Mouse (Mus musculus) forebrain, embryonic 16.5 days (tissue): ENCODE measurements around the gene Prdm15. TPM values are rescaled to one million over a fixed set of nuclear protein-coding genes. Genes with fewer than 3 reads are reported as not detected.

Source experiments
- ATAC-seq: fragments of 200-750 bp; cut with Nextera tagmentation; 2 replicates; pipeline ENCODE4 v1.8.0; 2017; ENCODE audit warnings: mild to moderate bottlenecking, moderate library complexity
- H3K27ac ChIP-seq: fragments of 300-500 bp; sonication (generic); 2 replicates; pipeline ENCODE4 v1.5.1; 2014; ENCODE audit warnings: low read length, control low read depth
- H3K27me3 ChIP-seq: fragments of 300-500 bp; sonication (generic); replicated peaks from 2 replicates; pipeline ENCODE4 v1.6.1; 2014; ENCODE audit warnings: low read length; ENCODE audit not compliant: control insufficient read depth, insufficient read depth
- H3K36me3 ChIP-seq: fragments of 300-500 bp; sonication (generic); 2 replicates; pipeline ENCODE4 v1.6.1; 2014; ENCODE audit not compliant: control insufficient read depth, insufficient read depth
- H3K4me1 ChIP-seq: fragments of 300-500 bp; sonication (generic); replicated peaks from 2 replicates; pipeline ENCODE4 v1.6.1; 2014; ENCODE audit warnings: low read length; ENCODE audit not compliant: control insufficient read depth, insufficient read depth
- H3K4me2 ChIP-seq: fragments of 300-500 bp; sonication (generic); 2 replicates; pipeline ENCODE4 v1.6.1; 2014; ENCODE audit warnings: mild to moderate bottlenecking, low read length, control low read depth
- H3K4me3 ChIP-seq: fragments of 300-500 bp; sonication (generic); replicated peaks from 2 replicates; pipeline ENCODE4 v1.5.1; 2014; ENCODE audit warnings: mild to moderate bottlenecking, low read length, control low read depth
- H3K9ac ChIP-seq: fragments of 300-500 bp; sonication (generic); replicated peaks from 2 replicates; pipeline ENCODE4 v1.6.1; 2014; ENCODE audit warnings: low read depth, low read length, control low read depth
- H3K9me3 ChIP-seq: fragments of 300-500 bp; sonication (generic); 2 replicates; pipeline ENCODE4 v1.6.1; 2016; ENCODE audit warnings: low read length; ENCODE audit not compliant: control insufficient read depth
- WGBS: fragments of 180-500 bp; shearing (Covaris S2); extraction: QIAGEN DNeasy Blood & Tissue Kit; methylation state at CpG from one replicate; pipeline ENCODE4 v1.1.7; 2014; 5-methylcytosine and 5-hydroxymethylcytosine counted together
- polyA plus RNA-seq: library from polyadenylated mRNA; unstranded; fragments of >200 nt; fragmentation: Nextera tagmentation; extraction: Ambion mirVana; gene quantifications from 2 replicates; pipeline ENCODE4 v1.2.1, GENCODE M21; 2015

Gene Prdm15
- polyA plus RNA-seq, 1 experiment from 2014 or later, result 18.7 TPM

DNA sequence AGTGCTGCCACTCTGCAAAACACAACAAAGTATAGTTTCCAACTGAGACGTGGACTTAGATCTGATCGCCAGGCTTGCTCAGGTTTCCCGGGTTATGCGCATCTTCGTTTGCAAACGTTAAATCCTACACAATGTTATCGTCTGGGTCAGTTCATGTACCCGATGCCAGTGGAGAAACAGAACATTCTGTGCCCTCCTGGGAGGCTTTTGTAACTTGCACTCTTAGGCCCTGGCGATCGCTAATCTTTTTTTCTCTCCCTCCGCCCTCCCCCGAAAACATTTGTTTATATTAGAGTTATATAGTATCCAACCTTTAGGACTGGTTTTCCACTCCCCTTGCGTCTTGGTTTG, 87.7 kb downstream of the Prdm15 start:
- Histone ChIP-seq H3K4me2 (peak overlapping the region; percentile 62), H3K4me3 (peak overlapping the region; percentile 42), H3K4me1 (peaks cover 9% of the 10 kb centered on the region), H3K9ac (peak overlapping the region; percentile 33; the same call in 1 of the 2 replicates), H3K36me3 (no peaks in the 10 kb centered on the region), H3K27me3 (peaks cover 36% of the 10 kb centered on the region), H3K27ac (no peak overlapping the region), H3K9me3 (no peaks in the 10 kb centered on the region)
- no peak for ATAC-seq
- WGBS, result 9% methylated on average over 13 of the region's 13 CpGs

DNA sequence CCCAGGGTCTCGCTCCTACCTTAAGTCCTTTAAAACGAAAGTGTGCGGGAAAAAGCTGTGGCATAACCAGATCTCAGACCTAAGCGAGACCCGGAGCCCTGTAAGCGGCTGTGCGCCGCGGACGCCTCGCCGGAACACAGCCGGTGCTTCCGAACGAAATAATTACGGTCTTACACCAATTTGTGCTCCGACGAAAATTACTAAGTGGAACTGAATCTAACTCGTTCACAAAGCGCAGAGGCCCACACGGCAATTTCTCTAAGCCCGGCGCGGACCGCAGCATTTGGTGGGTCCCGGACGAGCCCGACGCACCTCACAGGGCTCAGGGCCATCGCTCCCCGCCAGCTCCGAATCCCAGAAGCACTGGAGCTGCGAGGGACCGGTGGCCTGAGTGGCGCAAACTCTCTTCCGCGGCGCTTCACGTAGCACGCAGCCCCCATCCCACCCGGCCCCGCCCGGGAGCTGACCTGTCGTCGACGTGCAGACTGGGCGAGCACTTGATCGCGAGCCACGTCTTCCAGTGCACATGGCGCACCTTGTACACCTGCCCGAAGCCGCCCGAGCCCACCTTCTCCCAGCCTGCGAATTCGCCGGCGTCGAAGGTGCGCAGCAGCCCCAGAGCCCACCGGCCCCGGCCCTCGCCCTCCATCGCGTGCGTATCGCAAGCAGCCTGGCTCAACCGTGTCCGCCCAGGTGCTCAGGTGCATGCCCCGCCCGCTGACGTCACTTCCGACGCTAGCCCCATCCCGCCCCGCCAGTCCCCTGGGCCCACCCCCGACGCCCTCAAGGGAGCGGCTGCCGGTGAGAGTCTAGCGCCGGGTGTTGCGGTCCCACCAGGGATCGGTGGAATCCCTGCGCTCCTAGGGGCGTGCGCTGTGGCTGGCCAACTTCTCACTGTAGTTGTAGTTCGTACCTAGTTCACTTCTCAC, 88.3 kb downstream of the Prdm15 start, which contains the start of gene Ripk4:
Gene Ripk4 (minus strand): TSS at position 727 of the 929 bp plus-strand sequence.
- H3K4me1 ChIP-seq, result peaks cover 9% of the 10 kb centered on the region
- peak within 1 kb of the TSS; percentile 33 for H3K9ac ChIP-seq
- WGBS, result under 1% methylated on average over 87 of the region's 88 CpGs
- H3K4me2 ChIP-seq, result peak within 1 kb of the TSS; percentile 62
- no peak within 1 kb of the TSS for H3K27ac ChIP-seq
- peak; percentile 47; the same call in 1 of the 2 replicates for ATAC-seq
- no peaks in the 10 kb centered on the region for H3K36me3 ChIP-seq
- no peaks in the 10 kb centered on the region for H3K9me3 ChIP-seq
- H3K27me3 ChIP-seq, result peaks cover 36% of the 10 kb centered on the region
- H3K4me3 ChIP-seq, result peak within 1 kb of the TSS; percentile 42

DNA sequence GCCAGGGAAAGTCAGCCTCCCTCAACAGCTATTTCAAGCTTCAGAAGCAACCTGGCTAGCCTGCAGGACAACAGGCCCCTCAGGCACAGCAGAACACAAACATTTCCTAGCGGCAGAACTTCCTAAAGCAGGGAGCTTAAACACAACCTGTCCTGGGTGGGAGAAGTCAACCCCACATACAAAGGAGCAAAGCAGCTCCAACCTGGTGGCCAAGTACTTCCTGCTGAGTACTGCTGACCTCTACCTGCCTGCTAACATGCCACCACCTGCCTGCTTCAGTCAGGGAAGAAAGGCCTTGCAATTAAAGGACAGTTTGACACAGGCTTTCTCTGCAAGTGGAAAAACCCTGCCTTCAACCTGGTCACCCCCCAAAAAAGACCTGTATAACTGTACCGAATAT, 89.9 kb downstream of the Prdm15 start:
- H3K9me3 ChIP-seq, result no peaks in the 10 kb centered on the region
- H3K27ac ChIP-seq, result no peak overlapping the region
- no peak for ATAC-seq
- H3K4me1 ChIP-seq, result peaks cover 9% of the 10 kb centered on the region
- H3K4me3 ChIP-seq, result no peak overlapping the region
- H3K4me2 ChIP-seq, result no peak overlapping the region
- 42% methylated on average over 2 of the region's 2 CpGs for WGBS
- H3K36me3 ChIP-seq, result no peaks in the 10 kb centered on the region
- peaks cover 36% of the 10 kb centered on the region for H3K27me3 ChIP-seq
- no peak overlapping the region for H3K9ac ChIP-seq

DNA sequence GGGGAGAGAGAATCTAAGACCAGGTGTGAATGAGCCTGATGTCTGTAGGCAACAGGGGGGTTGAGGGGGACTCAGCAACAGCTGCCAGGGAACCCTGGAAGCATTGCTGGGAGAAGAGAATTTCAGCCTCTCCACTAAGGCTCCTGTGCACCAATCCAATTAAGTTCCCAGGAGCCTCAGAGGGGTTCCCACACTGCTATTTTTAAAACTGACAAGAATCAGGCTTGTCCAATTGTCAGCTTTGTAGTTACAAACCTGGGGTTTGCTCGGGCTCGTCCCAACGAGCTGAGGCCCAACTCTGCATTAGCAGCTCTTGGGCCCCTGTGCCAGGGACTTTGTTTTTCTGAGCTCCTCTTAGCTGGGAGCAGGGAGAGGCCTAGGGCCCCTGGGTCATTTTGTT, 92.0 kb downstream of the Prdm15 start:
- Histone ChIP-seq H3K9ac (no peak overlapping the region), H3K4me3 (no peak overlapping the region), H3K4me2 (no peak overlapping the region), H3K36me3 (no peaks in the 10 kb centered on the region), H3K27ac (no peak overlapping the region), H3K9me3 (no peaks in the 10 kb centered on the region), H3K27me3 (peaks cover 24% of the 10 kb centered on the region), H3K4me1 (peaks cover 9% of the 10 kb centered on the region)
- no peak for ATAC-seq
- 16% methylated on average over 3 of the region's 3 CpGs for WGBS

DNA sequence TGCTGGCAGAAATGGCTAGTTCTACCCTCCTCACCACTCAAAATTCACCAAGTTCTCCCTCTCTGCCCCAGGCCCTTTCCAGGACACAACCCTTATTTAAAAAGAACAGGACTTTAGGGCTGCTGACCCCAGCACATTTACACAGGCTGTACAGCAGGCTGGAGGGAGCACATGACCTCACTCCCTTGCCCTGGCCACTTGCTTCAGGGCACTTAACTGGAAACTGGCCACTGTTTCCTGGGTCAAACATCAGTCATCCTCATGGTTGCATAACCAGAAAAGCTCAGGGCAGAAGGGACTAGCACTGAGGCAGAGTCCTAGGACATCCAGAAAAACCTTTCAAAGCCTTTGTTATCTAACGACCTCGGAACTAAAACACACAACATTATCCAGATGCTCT, 93.4 kb downstream of the Prdm15 start:
- Histone ChIP-seq H3K4me3 (no peak overlapping the region), H3K27me3 (peaks cover 13% of the 10 kb centered on the region), H3K4me1 (peaks cover 2% of the 10 kb centered on the region), H3K27ac (no peak overlapping the region), H3K36me3 (no peaks in the 10 kb centered on the region), H3K9me3 (no peaks in the 10 kb centered on the region), H3K9ac (no peak overlapping the region), H3K4me2 (no peak overlapping the region)
- ATAC-seq, result no peak
- 87% methylated on average over 2 of the region's 2 CpGs for WGBS

DNA sequence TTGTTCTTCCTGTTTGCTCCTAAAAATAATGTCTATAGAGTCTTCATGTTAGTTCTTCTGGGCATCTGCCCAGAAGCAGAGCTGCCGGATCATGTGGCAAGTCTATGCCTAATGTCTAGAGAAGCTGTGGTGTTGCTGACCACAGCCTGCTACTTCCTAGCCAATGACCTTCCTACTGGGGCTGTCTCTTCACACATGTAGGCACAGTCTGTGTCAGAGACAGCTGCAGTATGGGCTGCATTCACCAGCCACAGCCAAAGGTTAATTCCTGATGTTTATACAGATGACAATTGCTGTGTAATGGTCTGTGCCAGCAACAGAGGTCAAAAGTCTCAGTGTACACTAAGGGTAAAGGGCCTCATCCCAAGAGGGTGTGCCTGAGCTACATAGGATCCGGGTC, 95.2 kb downstream of the Prdm15 start:
- Histone ChIP-seq H3K9me3 (no peaks in the 10 kb centered on the region), H3K27me3 (peaks cover 1% of the 10 kb centered on the region), H3K4me3 (no peak overlapping the region), H3K36me3 (no peaks in the 10 kb centered on the region), H3K4me2 (no peak overlapping the region), H3K9ac (no peak overlapping the region), H3K27ac (no peak overlapping the region), H3K4me1 (no peaks in the 10 kb centered on the region)
- WGBS, result 86% methylated on average over 2 of the region's 2 CpGs
- no peak for ATAC-seq

DNA sequence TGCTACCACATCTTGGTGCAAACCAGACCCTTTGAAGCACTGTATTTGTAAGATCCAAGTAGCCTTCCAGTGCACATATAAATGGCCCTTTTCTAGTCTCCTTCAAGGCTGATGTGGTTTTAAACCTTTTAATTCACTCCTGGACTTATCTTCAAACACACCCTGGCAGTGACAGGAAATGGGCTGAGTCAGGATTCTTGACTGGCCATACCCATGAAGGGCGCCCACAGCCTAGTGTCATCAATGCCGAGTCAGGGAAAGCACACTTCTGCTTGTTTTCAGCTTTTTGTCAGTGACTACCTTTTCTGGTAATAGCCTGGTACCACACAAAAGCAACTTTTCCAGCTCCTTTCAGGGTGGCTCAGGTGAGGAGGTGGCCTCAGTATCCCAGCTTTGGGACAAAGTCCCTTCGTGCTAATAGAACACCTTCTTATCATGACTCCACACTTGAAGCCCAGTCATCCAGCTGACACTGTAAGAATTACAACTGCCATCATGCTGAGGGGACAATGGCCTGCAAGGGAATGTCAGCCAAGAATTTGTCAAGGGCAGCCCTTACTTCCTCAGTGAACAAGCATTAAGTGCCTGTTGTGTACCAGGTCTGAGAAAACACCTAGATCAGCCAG, 99.2 kb downstream of the Prdm15 start:
- Histone ChIP-seq H3K4me2 (no peak overlapping the region), H3K27me3 (no peaks in the 10 kb centered on the region), H3K27ac (no peak overlapping the region), H3K36me3 (no peaks in the 10 kb centered on the region), H3K9ac (no peak overlapping the region), H3K4me3 (no peak overlapping the region), H3K9me3 (no peaks in the 10 kb centered on the region), H3K4me1 (no peaks in the 10 kb centered on the region)
- WGBS, result 94% methylated on average over 3 of the region's 3 CpGs
- no peak for ATAC-seq

DNA sequence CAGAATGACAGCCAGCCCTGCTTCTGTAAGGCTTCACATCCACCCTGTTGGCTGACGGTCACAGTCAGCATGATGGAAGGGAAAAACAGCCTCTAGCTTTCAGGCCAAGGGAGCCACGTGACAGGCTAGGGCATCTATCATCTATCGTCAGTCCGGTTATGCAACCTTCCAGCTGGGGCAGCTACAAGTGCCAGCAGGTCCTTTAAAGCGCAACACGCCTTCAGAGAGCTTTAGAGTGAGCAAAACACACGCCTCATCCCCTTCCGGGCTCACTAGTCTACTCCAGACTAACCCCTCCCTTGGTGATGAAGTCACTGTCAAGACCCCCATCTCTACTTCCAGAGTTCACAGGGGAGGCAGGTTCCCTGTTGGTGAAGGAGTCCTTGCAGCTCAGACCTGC, 99.8 kb downstream of the Prdm15 start:
- Histone ChIP-seq H3K9ac (no peak overlapping the region), H3K4me2 (no peak overlapping the region), H3K9me3 (no peaks in the 10 kb centered on the region), H3K4me3 (no peak overlapping the region), H3K27ac (no peak overlapping the region), H3K36me3 (no peaks in the 10 kb centered on the region), H3K4me1 (no peaks in the 10 kb centered on the region), H3K27me3 (no peaks in the 10 kb centered on the region)
- WGBS, result 82% methylated on average over 8 of the region's 8 CpGs
- no peak for ATAC-seq

DNA sequence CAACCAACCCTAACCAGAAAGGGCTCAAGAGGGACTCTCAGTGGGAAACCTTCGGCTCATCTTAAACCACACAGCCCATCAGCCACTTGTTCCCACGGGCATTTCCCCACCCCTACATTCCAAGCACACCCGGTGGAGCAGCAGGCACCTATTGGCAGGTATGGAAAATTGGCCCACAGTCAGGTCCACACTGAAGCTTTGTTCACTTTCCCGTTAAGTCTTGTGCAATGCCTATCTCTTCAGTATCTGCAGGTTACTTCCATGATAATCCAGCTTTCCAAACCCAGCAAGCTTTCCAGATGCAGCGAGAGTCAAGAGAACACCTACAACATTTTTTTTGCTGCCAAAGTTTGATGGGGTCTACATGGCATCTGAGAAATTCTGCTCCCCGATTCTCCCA, 103.2 kb downstream of the Prdm15 start:
- Histone ChIP-seq H3K4me3 (no peak overlapping the region), H3K9ac (no peak overlapping the region), H3K27ac (no peak overlapping the region), H3K27me3 (no peaks in the 10 kb centered on the region), H3K4me1 (no peaks in the 10 kb centered on the region), H3K9me3 (no peaks in the 10 kb centered on the region), H3K36me3 (no peaks in the 10 kb centered on the region), H3K4me2 (no peak overlapping the region)
- no peak for ATAC-seq
- 86% methylated on average over 6 of the region's 6 CpGs for WGBS
